Mouse (Mus musculus) MEL (cell line): ENCODE measurements around the gene Akt1s1. TPM values are rescaled to one million over a fixed set of nuclear protein-coding genes. Genes with fewer than 3 reads are reported as not detected.

Experiments used
- DNase-seq: peaks from one replicate; pipeline ENCODE4 v3.0.0; 2011; ENCODE audit warnings: low read depth, low spot score
- H3K27ac ChIP-seq: 2 replicates; pipeline ENCODE4 v1.5.1; 2012; ENCODE audit warnings: low read depth, mild to moderate bottlenecking, control low read depth, low read length, moderate library complexity; ENCODE audit not compliant: control insufficient read depth
- H3K27me3 ChIP-seq, 2 experiments: fragments of 150-350 bp in 1 of 2; sonication (generic) in 1 of 2; 2 replicates each; pipeline ENCODE4 v1.6.1; 2012; ENCODE audit warnings: low read length in 2 of 2, mild to moderate bottlenecking in 2 of 2, improper control_type of control experiment in 1 of 2, moderate library complexity in 1 of 2; ENCODE audit not compliant: insufficient read depth in 2 of 2, control insufficient read depth in 1 of 2
- H3K36me3 ChIP-seq, 2 experiments: 2 replicates each; pipeline ENCODE4 v1.6.1; 2012 to 2014; ENCODE audit warnings: low read length in 2 of 2, improper control_type of control experiment in 1 of 2, inconsistent platforms in 1 of 2, mild to moderate bottlenecking in 1 of 2; ENCODE audit not compliant: insufficient read depth in 2 of 2, control insufficient read depth in 1 of 2
- H3K4me1 ChIP-seq, 2 experiments: fragments of 150-350 bp in 1 of 2; sonication (generic) in 1 of 2; 2 replicates each; pipeline ENCODE4 v1.6.1; 2012; ENCODE audit warnings: low read length in 2 of 2, improper control_type of control experiment in 1 of 2, mild to moderate bottlenecking in 1 of 2; ENCODE audit not compliant: insufficient read depth in 2 of 2, control insufficient read depth in 1 of 2
- H3K4me3 ChIP-seq, 2 experiments: fragments of 150-350 bp in 1 of 2; sonication (generic) in 1 of 2; 2 replicates each; pipeline ENCODE4 v1.5.1; 2012; ENCODE audit warnings: low read depth in 2 of 2, low read length in 2 of 2, mild to moderate bottlenecking in 2 of 2, moderate library complexity in 2 of 2, control low read depth in 1 of 2, improper control_type of control experiment in 1 of 2; ENCODE audit not compliant: control insufficient read depth in 1 of 2, insufficient read depth in 1 of 2
- H3K79me2 ChIP-seq: 2 replicates; pipeline ENCODE4 v1.6.1; 2012; ENCODE audit warnings: mild to moderate bottlenecking, low read length, moderate library complexity; ENCODE audit not compliant: control insufficient read depth, poor library complexity, insufficient read depth
- H3K9ac ChIP-seq: 2 replicates; pipeline ENCODE4 v1.6.1; 2012; ENCODE audit warnings: low read depth, mild to moderate bottlenecking, control low read depth, low read length, moderate library complexity; ENCODE audit not compliant: control insufficient read depth, poor library complexity, severe bottlenecking
- H3K9me3 ChIP-seq: fragments of 150-350 bp; sonication (generic); replicated peaks from 2 replicates; pipeline ENCODE4 v1.6.1; 2012; ENCODE audit warnings: mild to moderate bottlenecking, low read length, improper control_type of control experiment, moderate library complexity; ENCODE audit not compliant: insufficient read depth
- BHLHE40 ChIP-seq: IDR thresholded peaks from 2 replicates; pipeline ENCODE4 v1.6.1; 2012; ENCODE audit warnings: low read depth, mild to moderate bottlenecking, inconsistent platforms, low read length, improper control_type of control experiment, borderline replicate concordance
- CTCF ChIP-seq, 3 experiments: IDR thresholded peaks in 2 of 3; conservative IDR thresholded peaks in 1 of 3; 2 replicates each; pipeline ENCODE4 v1.5.1; 2011 to 2012; ENCODE audit warnings: low read length in 3 of 3, low read depth in 2 of 3, mild to moderate bottlenecking in 2 of 3, improper control_type of control experiment in 1 of 3, inconsistent platforms in 1 of 3, mixed read lengths in 1 of 3, moderate library complexity in 1 of 3; ENCODE audit not compliant: control insufficient read depth in 1 of 3, insufficient read depth in 1 of 3, poor library complexity in 1 of 3, severe bottlenecking in 1 of 3
- E2F4 ChIP-seq: IDR thresholded peaks from 2 replicates; pipeline ENCODE4 v1.6.1; 2011; ENCODE audit warnings: low read depth, low read length, improper control_type of control experiment, borderline replicate concordance
- ETS1 ChIP-seq: IDR thresholded peaks from 2 replicates; pipeline ENCODE4 v1.6.1; 2012; ENCODE audit warnings: low read depth, mild to moderate bottlenecking, inconsistent platforms, low read length, improper control_type of control experiment, moderate library complexity
- MAFK ChIP-seq: IDR thresholded peaks from 2 replicates; pipeline ENCODE4 v1.6.1; 2011; ENCODE audit warnings: low read depth, mild to moderate bottlenecking, low read length, improper control_type of control experiment, borderline replicate concordance
- MXI1 ChIP-seq: IDR thresholded peaks from 2 replicates; pipeline ENCODE4 v1.6.1; 2011; ENCODE audit warnings: mild to moderate bottlenecking, low read depth, low read length, improper control_type of control experiment
- NRF1 ChIP-seq: IDR thresholded peaks from 2 replicates; pipeline ENCODE4 v1.6.1; 2014; ENCODE audit warnings: low read depth, mild to moderate bottlenecking, inconsistent platforms, low read length, improper control_type of control experiment, moderate library complexity; ENCODE audit not compliant: poor library complexity, insufficient read depth, severe bottlenecking
- POLR2A ChIP-seq, 2 experiments: IDR thresholded peaks; 2 replicates each; pipeline ENCODE4 v1.6.1; 2011 to 2012; ENCODE audit warnings: low read length in 2 of 2, mild to moderate bottlenecking in 2 of 2, control low read depth in 1 of 2, improper control_type of control experiment in 1 of 2, low read depth in 1 of 2, moderate library complexity in 1 of 2; ENCODE audit not compliant: control insufficient read depth in 1 of 2, insufficient read depth in 1 of 2, poor library complexity in 1 of 2
- RCOR1 ChIP-seq: IDR thresholded peaks from 2 replicates; pipeline ENCODE4 v1.6.1; 2012; ENCODE audit warnings: low read depth, mild to moderate bottlenecking, inconsistent platforms, low read length, improper control_type of control experiment
- SMC3 ChIP-seq: IDR thresholded peaks from 2 replicates; pipeline ENCODE4 v1.6.1; 2011; ENCODE audit warnings: low read depth, low read length, improper control_type of control experiment
- UBTF ChIP-seq: IDR thresholded peaks from 2 replicates; pipeline ENCODE4 v1.6.1; 2012; ENCODE audit warnings: low read depth, mild to moderate bottlenecking, inconsistent platforms, low read length, improper control_type of control experiment, moderate library complexity, borderline replicate concordance; ENCODE audit not compliant: insufficient read depth
- USF1 ChIP-seq: IDR thresholded peaks from 2 replicates; pipeline ENCODE4 v1.6.1; 2014; ENCODE audit warnings: low read depth, mild to moderate bottlenecking, inconsistent platforms, low read length, improper control_type of control experiment, moderate library complexity
- ZC3H11A ChIP-seq: IDR thresholded peaks from 2 replicates; pipeline ENCODE4 v1.6.1; 2012; ENCODE audit warnings: low read depth, mild to moderate bottlenecking, inconsistent platforms, low read length, improper control_type of control experiment
- polyA plus RNA-seq, 2 experiments: library from polyadenylated mRNA; stranded (reverse) in 1 of 2; unstranded in 1 of 2; fragments of >175 nt in 1 of 2; fragments of >200 nt in 1 of 2; gene quantifications; 2 replicates each; pipeline versions ENCODE4 v1.2.1 to v1.2.4; 2012; ENCODE audit warnings: low replicate concordance in 2 of 2, low read depth in 1 of 2; ENCODE audit not compliant: insufficient read length in 2 of 2, insufficient read depth in 1 of 2, missing spikeins in 1 of 2
- total RNA-seq: library from RNA; depleted of rRNA; stranded (reverse); fragments of 300-350 nt; gene quantifications from 2 replicates; pipeline ENCODE4 v1.2.3, GENCODE M21; 2012

Gene Akt1s1
- total and polyA plus RNA-seq, 3 experiments = 37.3 to 71.8 TPM; not detected in 1

DNA sequence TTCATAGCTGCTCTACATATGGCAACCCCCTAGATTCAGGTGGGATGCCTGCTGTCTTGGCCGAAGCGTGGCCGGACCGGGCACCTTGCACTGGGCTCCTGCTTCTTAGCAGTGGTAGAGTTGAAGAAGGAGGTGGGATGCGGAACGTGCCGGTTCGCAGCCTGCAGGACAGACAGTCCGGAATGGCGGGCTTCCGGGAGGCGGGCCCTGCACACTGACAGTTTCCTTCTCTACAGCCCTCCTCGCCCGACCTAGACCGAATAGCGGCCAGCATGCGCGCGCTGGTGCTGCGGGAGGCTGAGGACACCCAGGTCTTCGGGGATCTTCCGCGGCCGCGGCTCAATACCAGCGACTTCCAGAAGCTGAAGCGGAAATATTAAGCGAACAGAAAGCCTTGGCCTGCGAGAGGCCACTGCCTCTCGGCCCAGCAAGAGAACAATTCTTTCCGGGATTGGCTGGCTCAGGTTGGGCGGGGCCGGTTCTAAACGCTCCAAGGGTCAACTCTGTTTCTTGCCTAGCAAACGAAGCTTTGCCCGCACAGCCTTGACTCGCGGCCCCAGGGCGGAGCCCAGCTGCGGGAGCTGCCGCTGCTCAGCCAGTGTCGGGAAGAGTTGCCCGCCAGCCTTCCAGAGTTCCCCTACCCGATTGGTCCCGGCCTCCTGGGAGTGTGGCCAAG, 5.7 kb downstream of the Akt1s1 start:
- Histone ChIP-seq H3K27ac (no peak overlapping the region), H3K4me3 (no peak overlapping the region), H3K9ac (no peak overlapping the region), H3K36me3 (peaks cover 0 to 20% of the 10 kb centered on the region in 2 experiments; a peak in 2 of 4 replicates), H3K27me3 (no peaks in the 10 kb centered on the region), H3K4me1 (peaks cover 5 to 31% of the 10 kb centered on the region in 2 experiments), H3K79me2 (peaks cover 28% of the 10 kb centered on the region), H3K9me3 (no peaks in the 10 kb centered on the region)
- no peak for DNase-seq
- TF ChIP-seq ETS1 (no peak), E2F4 (no peak), USF1 (0 out of 2 replicates have a peak, but pooled peaks have one; percentile 36), POLR2A (IDR thresholded peaks at IDR 0.05; ENCODE audit: control insufficient read depth in 1 of 2, insufficient read depth in 1 of 2, low read depth in 1 of 2, low read length in 2 of 2, poor library complexity in 1 of 2) (peak in 1 of 2 experiments; percentile 14; a peak in 1 of 4 replicates)

GRCm38 (mm10) chr7:44855036-44855435, 6.2 kb downstream of the Akt1s1 start:
- H3K9ac ChIP-seq = no peak overlapping the region
- peaks cover 0 to 20% of the 10 kb centered on the region in 2 experiments; a peak in 2 of 4 replicates for H3K36me3 ChIP-seq
- DNase-seq = no peak
- no peak overlapping the region for H3K4me3 ChIP-seq
- no peaks in the 10 kb centered on the region for H3K9me3 ChIP-seq
- TF ChIP-seq UBTF (no peak), POLR2A (IDR thresholded peaks at IDR 0.05; ENCODE audit: control insufficient read depth in 1 of 2, insufficient read depth in 1 of 2, low read depth in 1 of 2, low read length in 2 of 2, poor library complexity in 1 of 2) (no peak), NRF1 (no peak), MXI1 (no peak), CTCF (IDR thresholded peaks at IDR 0.05 in 2 of 3, conservative IDR thresholded peaks at IDR 0.05 in 1 of 3; ENCODE audit: control insufficient read depth in 1 of 3, insufficient read depth in 1 of 3, low read depth in 2 of 3, low read length in 3 of 3, poor library complexity in 1 of 3, severe bottlenecking in 1 of 3) (no peak), SMC3 (no peak), BHLHE40 (no peak), RCOR1 (no peak), MAFK (no peak), USF1 (no peak), ZC3H11A (no peak)
- peaks cover 5 to 31% of the 10 kb centered on the region in 2 experiments for H3K4me1 ChIP-seq
- no peak overlapping the region for H3K27ac ChIP-seq
- H3K27me3 ChIP-seq = no peaks in the 10 kb centered on the region
- H3K79me2 ChIP-seq = peaks cover 25% of the 10 kb centered on the region
